Mouse (Mus musculus) kidney, embryonic 16.5 days (tissue): ENCODE data around the gene Ifngr1. TPM values are rescaled to one million over a fixed set of nuclear protein-coding genes. Genes with fewer than 3 reads are reported as not detected.

Source experiments
- ATAC-seq: fragments of 200-750 bp; cut with Nextera tagmentation; 2 replicates; pipeline ENCODE4 v1.8.0; 2017; ENCODE audit warnings: moderate TSS enrichment; ENCODE audit not compliant: low FRiP score, low TSS enrichment
- H3K27ac ChIP-seq: fragments of 300-500 bp; sonication (generic); 2 replicates; pipeline ENCODE4 v1.5.1; 2014; ENCODE audit warnings: low read length
- H3K27me3 ChIP-seq: fragments of 300-500 bp; sonication (generic); 2 replicates; pipeline ENCODE4 v1.6.1; 2014; ENCODE audit warnings: low read length, control low read depth, mixed read lengths; ENCODE audit not compliant: insufficient read depth
- H3K36me3 ChIP-seq: fragments of 300-500 bp; sonication (generic); 2 replicates; pipeline ENCODE4 v1.6.1; 2014; ENCODE audit warnings: low read length, control low read depth, mixed read lengths; ENCODE audit not compliant: insufficient read depth
- H3K4me1 ChIP-seq: fragments of 300-500 bp; sonication (generic); 2 replicates; pipeline ENCODE4 v1.6.1; 2014; ENCODE audit warnings: low read length, control low read depth, mixed read lengths; ENCODE audit not compliant: insufficient read depth
- H3K4me2 ChIP-seq: fragments of 300-500 bp; sonication (generic); replicated peaks from 2 replicates; pipeline ENCODE4 v1.6.1; 2014; ENCODE audit warnings: low read depth, low read length
- H3K4me3 ChIP-seq: fragments of 300-500 bp; sonication (generic); 2 replicates; pipeline ENCODE4 v1.5.1; 2014; ENCODE audit warnings: mild to moderate bottlenecking, low read length
- H3K9ac ChIP-seq: fragments of 300-500 bp; sonication (generic); replicated peaks from 2 replicates; pipeline ENCODE4 v1.6.1; 2014; ENCODE audit warnings: low read length
- H3K9me3 ChIP-seq: fragments of 300-500 bp; sonication (generic); 2 replicates; pipeline ENCODE4 v1.6.1; 2016; ENCODE audit warnings: low read length, control low read depth
- WGBS: fragments of 180-500 bp; shearing (Covaris S2); extraction: QIAGEN DNeasy Blood & Tissue Kit; methylation state at CpG from one replicate; pipeline ENCODE4 v1.1.7; 2014; 5-methylcytosine and 5-hydroxymethylcytosine counted together
- polyA plus RNA-seq: library from polyadenylated mRNA; unstranded; fragments of >200 nt; fragmentation: Nextera tagmentation; extraction: Ambion mirVana; gene quantifications from 2 replicates; pipeline ENCODE4 v1.2.1, GENCODE M21; 2015

Gene Ifngr1
- polyA plus RNA-seq = 59.8 and 67.1 TPM in 2 replicates

- WGBS = under 1% methylated on average over 52 of the region's 52 CpGs
- ATAC-seq = peak; percentile 100
- H3K36me3 ChIP-seq = no peaks in the 10 kb centered on the region
These were observed at the start of gene Ifngr1 for GRCm38 (mm10) chr10:19591641-19592441. Gene Ifngr1 (plus strand): TSS chr10:19591949.

GRCm38 (mm10) chr10:19546825-19547224, 44.9 kb upstream of the Ifngr1 start:
- WGBS = 91% methylated on average over 1 of the region's 1 CpGs
- Histone ChIP-seq H3K9ac (no peak overlapping the region), H3K4me3 (no peak overlapping the region), H3K4me2 (no peak overlapping the region), H3K9me3 (no peaks in the 10 kb centered on the region), H3K27me3 (no peaks in the 10 kb centered on the region), H3K27ac (no peak overlapping the region), H3K36me3 (no peaks in the 10 kb centered on the region), H3K4me1 (no peaks in the 10 kb centered on the region)
- ATAC-seq = no peak

More at GRCm38 (mm10) chr10:19591641-19592441, at the start of gene Ifngr1:
- peak within 1 kb of the TSS; percentile 79 for H3K4me3 ChIP-seq
- peak within 1 kb of the TSS; percentile 92 for H3K9ac ChIP-seq
- peak within 1 kb of the TSS; percentile 75 for H3K4me2 ChIP-seq
- H3K27me3 ChIP-seq = no peaks in the 10 kb centered on the region
- H3K4me1 ChIP-seq = peaks cover 22% of the 10 kb centered on the region
- no peaks in the 10 kb centered on the region for H3K9me3 ChIP-seq
- H3K27ac ChIP-seq = peak within 1 kb of the TSS; percentile 90

GRCm38 (mm10) chr10:19548016-19548415, 43.7 kb upstream of the Ifngr1 start:
- WGBS = 71% methylated on average over 1 of the region's 1 CpGs
- Histone ChIP-seq H3K4me3 (no peak overlapping the region), H3K36me3 (no peaks in the 10 kb centered on the region), H3K4me2 (no peak overlapping the region), H3K4me1 (no peaks in the 10 kb centered on the region), H3K9ac (no peak overlapping the region), H3K9me3 (no peaks in the 10 kb centered on the region), H3K27ac (no peak overlapping the region), H3K27me3 (no peaks in the 10 kb centered on the region)
- no peak for ATAC-seq

DNA sequence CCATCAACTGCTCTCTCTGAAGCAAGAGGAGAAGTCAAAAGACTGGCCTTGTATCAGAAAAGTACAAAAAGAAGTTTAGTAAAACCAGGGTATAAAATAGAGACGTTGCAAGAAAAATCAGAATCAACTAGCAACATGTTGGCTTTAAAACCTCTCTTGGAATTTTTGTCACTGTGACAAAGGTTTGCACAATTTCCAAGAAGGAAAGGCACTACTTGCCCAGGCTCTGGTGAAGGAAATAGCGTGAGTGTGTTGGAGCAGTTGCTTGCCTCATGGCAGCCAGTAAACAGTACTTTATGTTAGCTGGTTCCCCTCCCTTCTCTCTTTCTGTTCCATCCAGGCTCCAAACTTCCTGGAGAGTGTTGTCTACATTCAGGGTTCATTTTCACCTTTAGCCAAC, 43.3 kb upstream of the Ifngr1 start:
- Histone ChIP-seq H3K9ac (no peak overlapping the region), H3K4me1 (no peaks in the 10 kb centered on the region), H3K4me3 (no peak overlapping the region), H3K27me3 (no peaks in the 10 kb centered on the region), H3K9me3 (no peaks in the 10 kb centered on the region), H3K27ac (no peak overlapping the region), H3K36me3 (no peaks in the 10 kb centered on the region), H3K4me2 (no peak overlapping the region)
- ATAC-seq = no peak
- WGBS = 85% methylated on average over 2 of the region's 2 CpGs

- Histone ChIP-seq H3K4me3 (no peak overlapping the region), H3K27ac (no peak overlapping the region), H3K36me3 (no peaks in the 10 kb centered on the region), H3K9me3 (no peaks in the 10 kb centered on the region), H3K4me1 (no peaks in the 10 kb centered on the region), H3K4me2 (no peak overlapping the region), H3K27me3 (no peaks in the 10 kb centered on the region), H3K9ac (no peak overlapping the region)
- ATAC-seq = no peak
- WGBS = 89% methylated on average over 3 of the region's 3 CpGs
These were observed 40.2 kb upstream of the Ifngr1 start for GRCm38 (mm10) chr10:19551585-19551984.

GRCm38 (mm10) chr10:19553857-19554256, 37.9 kb upstream of the Ifngr1 start:
- Histone ChIP-seq H3K27ac (no peak overlapping the region), H3K36me3 (no peaks in the 10 kb centered on the region), H3K4me3 (no peak overlapping the region), H3K4me1 (no peaks in the 10 kb centered on the region), H3K27me3 (no peaks in the 10 kb centered on the region), H3K4me2 (no peak overlapping the region), H3K9ac (no peak overlapping the region), H3K9me3 (no peaks in the 10 kb centered on the region)
- 56% methylated on average over 2 of the region's 2 CpGs for WGBS
- ATAC-seq = no peak

DNA sequence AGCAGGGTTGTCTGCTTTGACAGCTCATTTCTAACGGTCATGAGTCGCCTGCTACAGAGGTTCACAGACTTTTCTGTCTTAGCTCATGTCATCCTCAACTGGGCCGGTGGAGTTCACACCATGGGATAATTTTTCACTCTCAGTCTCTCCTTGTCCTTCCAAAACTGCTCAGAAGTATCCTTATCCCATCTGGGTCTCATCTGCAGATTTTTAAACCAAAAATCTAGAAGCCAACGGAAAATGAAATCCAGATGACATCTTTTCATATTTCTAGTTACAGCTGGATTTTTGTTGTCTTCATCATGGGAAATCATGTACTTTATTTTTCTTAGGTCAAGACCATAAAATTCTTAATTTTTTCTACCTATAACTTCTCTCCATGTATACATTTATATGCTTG, 34.1 kb upstream of the Ifngr1 start:
- WGBS = 89% methylated on average over 4 of the region's 4 CpGs
- Histone ChIP-seq H3K36me3 (no peaks in the 10 kb centered on the region), H3K9me3 (no peaks in the 10 kb centered on the region), H3K4me3 (no peak overlapping the region), H3K27ac (no peak overlapping the region), H3K4me2 (no peak overlapping the region), H3K27me3 (no peaks in the 10 kb centered on the region), H3K4me1 (no peaks in the 10 kb centered on the region), H3K9ac (no peak overlapping the region)
- no peak for ATAC-seq

- WGBS = 77% methylated on average over 8 of the region's 8 CpGs
- H3K27me3 ChIP-seq = no peaks in the 10 kb centered on the region
- H3K36me3 ChIP-seq = no peaks in the 10 kb centered on the region
- H3K4me2 ChIP-seq = no peak overlapping the region
- H3K9me3 ChIP-seq = no peaks in the 10 kb centered on the region
- ATAC-seq = no peak
- no peak overlapping the region for H3K4me3 ChIP-seq
- no peak overlapping the region for H3K27ac ChIP-seq
- no peak overlapping the region for H3K9ac ChIP-seq
- no peaks in the 10 kb centered on the region for H3K4me1 ChIP-seq
These were observed 32.1 kb upstream of the Ifngr1 start for GRCm38 (mm10) chr10:19559565-19560165.

GRCm38 (mm10) chr10:19562598-19562997, 29.2 kb upstream of the Ifngr1 start:
- Histone ChIP-seq H3K9ac (no peak overlapping the region), H3K27ac (no peak overlapping the region), H3K36me3 (no peaks in the 10 kb centered on the region), H3K4me3 (no peak overlapping the region), H3K9me3 (no peaks in the 10 kb centered on the region), H3K4me1 (no peaks in the 10 kb centered on the region), H3K27me3 (no peaks in the 10 kb centered on the region), H3K4me2 (no peak overlapping the region)
- 95% methylated on average over 3 of the region's 3 CpGs for WGBS
- no peak for ATAC-seq

DNA sequence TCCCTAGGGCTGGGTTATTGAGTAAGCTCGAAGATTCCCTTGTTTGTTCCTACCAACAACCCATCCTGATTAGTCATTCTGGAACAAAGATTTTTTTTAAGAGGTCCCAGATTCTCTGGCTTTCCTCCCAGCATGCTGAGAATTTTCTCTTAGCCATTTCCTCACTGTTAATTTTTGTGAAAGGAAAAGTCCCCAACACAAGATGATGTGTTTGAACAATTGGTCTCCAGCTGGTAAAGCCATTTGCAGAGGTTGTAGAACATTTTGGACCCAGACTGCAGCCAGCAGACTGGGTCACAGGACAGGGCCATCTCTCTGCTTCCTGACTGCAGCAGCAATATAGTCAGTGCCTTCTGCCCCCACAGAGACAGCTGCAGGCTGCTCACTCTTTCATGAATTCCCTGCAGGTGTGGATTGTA, 28.3 kb upstream of the Ifngr1 start:
- no peak overlapping the region for H3K27ac ChIP-seq

More for the DNA sequence above, 28.3 kb upstream of the Ifngr1 start:
- no peaks in the 10 kb centered on the region for H3K36me3 ChIP-seq
- H3K4me2 ChIP-seq = no peak overlapping the region
- no peaks in the 10 kb centered on the region for H3K4me1 ChIP-seq
- no peaks in the 10 kb centered on the region for H3K27me3 ChIP-seq
- H3K4me3 ChIP-seq = no peak overlapping the region
- H3K9me3 ChIP-seq = no peaks in the 10 kb centered on the region
- WGBS = 76% methylated on average over 1 of the region's 1 CpGs
- no peak for ATAC-seq
- H3K9ac ChIP-seq = no peak overlapping the region
